Mouse (Mus musculus) ES-Bruce4 (cell line): ENCODE results near the gene Clstn2.

Experiments used
- CTCF ChIP-seq: IDR thresholded peaks from one replicate; pipeline ENCODE4 v1.8.1; 2011; ENCODE audit warnings: low read depth, low read length
- EP300 ChIP-seq: IDR thresholded peaks from 2 replicates; pipeline ENCODE4 v1.6.1; 2011; ENCODE audit warnings: low read depth, low read length; ENCODE audit not compliant: insufficient read depth

- TF ChIP-seq EP300 (peak; percentile 65; the same call in 1 of the 2 replicates), CTCF (no peak)
Observed at GRCm38 (mm10) chr9:97476961-97477360, 556.0 kb downstream of the Clstn2 start.
